Mouse (Mus musculus): Measurements from ENCODE around the gene Itga9.

- TF ChIP-seq CTCF (IDR thresholded peaks at IDR 0.05; ENCODE audit: control insufficient read depth, insufficient read depth, insufficient replicate concordance, low read depth, low read length) (no peak), POLR2A (IDR thresholded peaks at IDR 0.05; ENCODE audit: control insufficient read depth, low read depth, low read length) (no peak)
These were observed 87.9 kb downstream of the Itga9 start for GRCm38 (mm10) chr9:118694420-118694825.
